Mouse (Mus musculus) heart, embryonic 14.5 days (tissue): ENCODE results near the gene Ddx58. TPM values are rescaled to one million over a fixed set of nuclear protein-coding genes. Genes with fewer than 3 reads are reported as not detected.

Source experiments
- ATAC-seq: fragments of 200-750 bp; cut with Nextera tagmentation; 2 replicates; pipeline ENCODE4 v1.8.0; 2017; ENCODE audit warnings: low read depth, moderate TSS enrichment; ENCODE audit not compliant: insufficient number of reproducible peaks, insufficient read depth, low FRiP score
- H3K27ac ChIP-seq, 2 experiments: fragments of 200-500 bp in 1 of 2; fragments of 300-500 bp in 1 of 2; sonication (generic) in 1 of 2; replicated peaks in 1 of 2; 2 replicates each; pipeline ENCODE4 v1.5.1; 2012 to 2014; ENCODE audit warnings: low read depth in 2 of 2, low read length in 2 of 2, control low read depth in 1 of 2, mild to moderate bottlenecking in 1 of 2, mixed read lengths in 1 of 2; ENCODE audit not compliant: control insufficient read depth in 1 of 2, insufficient read depth in 1 of 2
- H3K27me3 ChIP-seq: fragments of 300-500 bp; sonication (generic); 2 replicates; pipeline ENCODE4 v1.6.1; 2014; ENCODE audit warnings: mild to moderate bottlenecking, low read length, control low read depth; ENCODE audit not compliant: control insufficient read depth, insufficient read depth
- H3K36me3 ChIP-seq: fragments of 300-500 bp; sonication (generic); 2 replicates; pipeline ENCODE4 v1.6.1; 2014; ENCODE audit warnings: mild to moderate bottlenecking, control low read depth, low read length, mixed read lengths; ENCODE audit not compliant: control insufficient read depth, insufficient read depth
- H3K4me1 ChIP-seq, 2 experiments: fragments of 200-500 bp in 1 of 2; fragments of 300-500 bp in 1 of 2; sonication (generic) in 1 of 2; 2 replicates each; pipeline ENCODE4 v1.6.1; 2012 to 2014; ENCODE audit warnings: low read length in 2 of 2, control low read depth in 1 of 2, mixed read lengths in 1 of 2; ENCODE audit not compliant: control insufficient read depth in 2 of 2, insufficient read depth in 2 of 2
- H3K4me2 ChIP-seq: fragments of 300-500 bp; sonication (generic); 2 replicates; pipeline ENCODE4 v1.6.1; 2014; ENCODE audit warnings: mild to moderate bottlenecking, low read length
- H3K4me3 ChIP-seq, 2 experiments: fragments of 200-500 bp in 1 of 2; fragments of 300-500 bp in 1 of 2; sonication (generic) in 1 of 2; 2 replicates each; pipeline ENCODE4 v1.5.1; 2012 to 2014; ENCODE audit warnings: low read length in 2 of 2, mild to moderate bottlenecking in 2 of 2, control low read depth in 1 of 2, low read depth in 1 of 2, moderate library complexity in 1 of 2; ENCODE audit not compliant: control insufficient read depth in 1 of 2, insufficient read depth in 1 of 2
- H3K9ac ChIP-seq: fragments of 300-500 bp; sonication (generic); 2 replicates; pipeline ENCODE4 v1.6.1; 2014; ENCODE audit warnings: mild to moderate bottlenecking, low read length
- H3K9me3 ChIP-seq: fragments of 300-500 bp; sonication (generic); 2 replicates; pipeline ENCODE4 v1.6.1; 2016; ENCODE audit warnings: low read length, control low read depth; ENCODE audit not compliant: control insufficient read depth
- WGBS: fragments of 180-500 bp; shearing (Covaris S2); extraction: QIAGEN DNeasy Blood & Tissue Kit; methylation state at CpG from one replicate; pipeline ENCODE4 v1.1.7; 2014; 5-methylcytosine and 5-hydroxymethylcytosine counted together
- polyA plus RNA-seq: library from polyadenylated mRNA; unstranded; fragments of >200 nt; fragmentation: Nextera tagmentation; extraction: Ambion mirVana; gene quantifications from 2 replicates; pipeline ENCODE4 v1.2.1, GENCODE M21; 2014

The Ddx58 gene
- polyA plus RNA-seq, 1 experiment from 2014 or later, result 10.4 TPM

- Histone ChIP-seq H3K9ac (peak overlapping the region; percentile 34), H3K9me3 (no peaks in the 10 kb centered on the region), H3K4me3 (no peak overlapping the region; a peak in 1 of 4 replicates), H3K4me1 (peaks cover 2% of the 10 kb centered on the region in 2 experiments; a peak in 1 of 4 replicates), H3K27me3 (no peaks in the 10 kb centered on the region), H3K27ac (no peak overlapping the region), H3K4me2 (peak overlapping the region; percentile 50), H3K36me3 (peaks cover 33% of the 10 kb centered on the region)
- no peak for ATAC-seq
- 14% methylated on average over 12 of the region's 12 CpGs for WGBS
Observed at GRCm38 (mm10) chr4:40220437-40220836, 19.2 kb downstream of the Ddx58 start.

- peaks cover 2% of the 10 kb centered on the region in 2 experiments; a peak in 1 of 4 replicates for H3K4me1 ChIP-seq
- H3K4me2 ChIP-seq, result no peak overlapping the region
- no peak overlapping the region for H3K4me3 ChIP-seq
- no peak overlapping the region for H3K27ac ChIP-seq
- no peak for ATAC-seq
- no peaks in the 10 kb centered on the region for H3K9me3 ChIP-seq
- WGBS, result 66% methylated on average over 7 of the region's 7 CpGs
- no peak overlapping the region for H3K9ac ChIP-seq
- H3K36me3 ChIP-seq, result peaks cover 25% of the 10 kb centered on the region
- H3K27me3 ChIP-seq, result no peaks in the 10 kb centered on the region
Observed at GRCm38 (mm10) chr4:40218382-40218781, 21.2 kb downstream of the Ddx58 start.

- Histone ChIP-seq H3K36me3 (peaks cover 25% of the 10 kb centered on the region), H3K4me2 (no peak overlapping the region), H3K9ac (no peak overlapping the region), H3K9me3 (no peaks in the 10 kb centered on the region), H3K4me1 (peaks cover 2% of the 10 kb centered on the region in 2 experiments; a peak in 1 of 4 replicates), H3K27ac (no peak overlapping the region), H3K4me3 (no peak overlapping the region), H3K27me3 (no peaks in the 10 kb centered on the region)
- WGBS, result 50% methylated on average over 3 of the region's 3 CpGs
- ATAC-seq, result no peak
Observed at GRCm38 (mm10) chr4:40217910-40218309, 21.7 kb downstream of the Ddx58 start.

- H3K36me3 ChIP-seq, result peaks cover 30% of the 10 kb centered on the region
Observed at GRCm38 (mm10) chr4:40212177-40212576, 27.5 kb downstream of the Ddx58 start.

GRCm38 (mm10) chr4:40207701-40208100 is 31.9 kb downstream of the Ddx58 start:
- Histone ChIP-seq H3K27ac (no peak overlapping the region), H3K4me3 (no peak overlapping the region), H3K4me1 (peaks cover 3 to 7% of the 10 kb centered on the region in 2 experiments; a peak in 3 of 4 replicates), H3K36me3 (peaks cover 58% of the 10 kb centered on the region), H3K27me3 (no peaks in the 10 kb centered on the region), H3K4me2 (no peak overlapping the region), H3K9me3 (no peaks in the 10 kb centered on the region), H3K9ac (no peak overlapping the region)
- ATAC-seq, result no peak
- WGBS, result 83% methylated on average over 5 of the region's 5 CpGs

More at GRCm38 (mm10) chr4:40212177-40212576, 27.5 kb downstream of the Ddx58 start:
- Histone ChIP-seq H3K9me3 (no peaks in the 10 kb centered on the region), H3K9ac (no peak overlapping the region), H3K4me3 (no peak overlapping the region), H3K27ac (no peak overlapping the region), H3K4me1 (peaks cover 3 to 7% of the 10 kb centered on the region in 2 experiments; a peak in 3 of 4 replicates), H3K4me2 (no peak overlapping the region), H3K27me3 (no peaks in the 10 kb centered on the region)
- 81% methylated on average over 4 of the region's 6 CpGs for WGBS
- ATAC-seq, result no peak

GRCm38 (mm10) chr4:40205231-40205903 is 34.3 kb downstream of the Ddx58 start:
- H3K4me2 ChIP-seq, result no peak overlapping the region
- H3K9ac ChIP-seq, result no peak overlapping the region
- H3K9me3 ChIP-seq, result no peaks in the 10 kb centered on the region
- no peaks in the 10 kb centered on the region for H3K27me3 ChIP-seq
- no peak for ATAC-seq
- peaks cover 3 to 7% of the 10 kb centered on the region in 2 experiments; a peak in 3 of 4 replicates for H3K4me1 ChIP-seq
- H3K36me3 ChIP-seq, result peaks cover 64% of the 10 kb centered on the region
- no peak overlapping the region for H3K4me3 ChIP-seq
- 90% methylated on average over 22 of the region's 22 CpGs for WGBS
- no peak overlapping the region for H3K27ac ChIP-seq

- Histone ChIP-seq H3K4me3 (no peak overlapping the region), H3K9me3 (no peaks in the 10 kb centered on the region), H3K4me2 (no peak overlapping the region), H3K9ac (no peak overlapping the region), H3K36me3 (peaks cover 61% of the 10 kb centered on the region), H3K27me3 (no peaks in the 10 kb centered on the region), H3K27ac (no peak overlapping the region), H3K4me1 (peaks cover 3 to 4% of the 10 kb centered on the region in 2 experiments; a peak in 2 of 4 replicates)
- WGBS, result 89% methylated on average over 3 of the region's 3 CpGs
- no peak for ATAC-seq
Observed at GRCm38 (mm10) chr4:40204374-40204773, 35.3 kb downstream of the Ddx58 start.
